Mouse (Mus musculus) adrenal gland, adult 2 months (tissue): ENCODE measurements around the gene Inka1. TPM values are rescaled to one million over a fixed set of nuclear protein-coding genes. Genes with fewer than 3 reads are reported as not detected.
"Not testable (repeated sequence)": the region's sequence is repeated elsewhere in the genome, so short reads cannot be mapped to it uniquely, and the experiment has no call there.

Experiments
- DNase-seq: peaks from one replicate; pipeline ENCODE4 v3.0.0; 2021
- long read RNA-seq: library from polyadenylated mRNA; stranded (forward); transcript quantifications from one replicate; pipeline ENCODE4 v2.0.0, GENCODE M21; 2021
- polyA plus RNA-seq: library from polyadenylated mRNA; depleted of rRNA; stranded (reverse); fragments of >200 nt; gene quantifications from 2 replicates; pipeline ENCODE4 v1.2.3, GENCODE M21; 2012; rRNA removed
- total RNA-seq, 2 experiments: library from RNA; stranded (reverse); gene quantifications; 2 replicates each; pipeline ENCODE4 v1.2.3; 2021

Gene Inka1
- total RNA-seq (1 to 10 TPM; 2.4 to 7.8 TPM), polyA plus RNA-seq (11.6 and 19.0 TPM in 2 replicates)
- long read RNA-seq, partial matches to known transcripts = 0 of 3 reads
- long read RNA-seq, other reads (novel, unspliced or antisense) = 1 of 3 reads

- peak; percentile 95 for DNase-seq
Observed at GRCm38 (mm10) chr9:107985131-107986119, at the start of gene Inka1. Gene Inka1 (minus strand): TSS chr9:107985879.

- no peak for DNase-seq
Observed at GRCm38 (mm10) chr9:108032126-108032525, 46.4 kb upstream of the Inka1 start.

- no peak for DNase-seq
Observed at GRCm38 (mm10) chr9:108027867-108028266, 42.2 kb upstream of the Inka1 start.

GRCm38 (mm10) chr9:108026584-108026983 is 40.9 kb upstream of the Inka1 start:
- DNase-seq = no peak

- no peak for DNase-seq
Observed at GRCm38 (mm10) chr9:108023216-108023615, 37.5 kb upstream of the Inka1 start.

DNA sequence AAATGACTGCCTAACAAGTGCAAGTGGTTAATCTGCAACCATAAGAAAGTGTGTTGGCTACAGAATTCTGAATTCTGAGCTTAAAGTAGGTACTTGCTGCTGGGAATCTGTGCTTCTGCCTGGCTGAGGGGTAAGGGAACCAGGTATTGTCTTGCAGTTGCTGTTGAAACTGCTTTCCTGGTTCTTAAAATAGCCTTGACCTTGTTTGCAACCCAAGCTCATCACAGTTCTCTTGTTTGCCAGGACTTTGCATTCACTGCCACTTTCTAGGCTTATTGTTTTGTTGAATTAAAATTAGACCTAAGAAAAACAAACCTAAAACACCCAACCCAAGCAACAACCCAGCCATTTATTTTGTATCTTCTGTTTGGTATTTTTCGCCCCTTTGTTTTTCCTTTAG is 35.1 kb upstream of the Inka1 start:
- DNase-seq = no peak

DNA sequence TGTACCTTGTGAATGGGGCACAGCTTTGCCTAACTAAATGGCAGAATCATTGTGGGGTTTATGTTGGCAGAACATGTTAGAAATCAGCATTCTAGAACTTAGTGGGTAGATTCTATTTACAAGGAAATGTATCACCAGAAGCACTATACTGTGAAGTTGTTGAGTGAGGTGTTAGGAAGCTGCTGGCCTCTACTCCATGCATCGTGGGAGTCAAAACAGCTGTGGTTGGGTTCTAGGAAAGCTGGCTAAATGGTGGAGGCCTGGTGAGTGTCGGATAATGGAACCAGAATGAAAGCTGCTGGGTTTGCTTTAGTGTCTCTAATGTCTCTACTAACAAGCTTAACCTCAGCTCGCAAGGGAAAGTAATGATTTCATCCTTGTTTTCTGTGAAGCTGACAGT is 31.4 kb upstream of the Inka1 start:
- DNase-seq = no peak

DNA sequence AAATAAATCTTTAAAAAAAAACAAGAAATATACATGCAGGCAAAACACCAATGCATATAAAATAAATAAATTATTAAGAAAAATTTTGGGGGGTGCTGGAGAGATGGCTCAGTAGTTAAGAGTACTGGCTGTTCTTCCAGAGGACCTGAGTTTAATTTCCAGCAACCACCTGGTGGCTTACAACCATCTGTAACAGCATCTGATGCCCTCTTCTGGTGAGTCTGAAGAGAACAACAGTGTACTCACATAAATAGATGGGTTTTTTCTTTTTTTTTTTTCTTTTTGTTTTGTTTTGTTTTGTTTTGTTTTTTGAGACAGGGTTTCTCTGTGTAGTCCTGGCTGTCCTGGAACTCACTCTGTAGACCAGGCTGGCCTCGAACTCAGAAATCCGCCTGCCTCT is 27.9 kb upstream of the Inka1 start:
- DNase-seq = not testable (repeated sequence)

DNA sequence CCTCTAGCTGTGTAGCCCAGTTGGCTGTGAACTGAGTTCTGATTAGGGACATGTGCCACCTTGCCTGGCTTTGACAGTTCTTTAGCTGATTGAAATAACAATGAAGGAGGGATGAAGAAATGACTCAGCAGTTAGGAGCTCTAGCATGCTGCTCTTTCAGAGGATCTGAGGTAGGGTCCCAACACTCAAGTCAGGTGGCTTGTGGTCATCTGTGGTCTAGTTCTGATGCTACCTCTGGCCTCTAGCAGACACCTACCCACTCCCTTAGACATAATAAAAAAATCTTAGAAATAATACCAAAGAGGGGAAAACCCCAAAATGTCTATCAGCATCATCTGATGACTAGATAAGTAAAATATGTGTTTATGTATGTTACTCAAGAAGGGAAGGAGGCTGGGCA is 24.7 kb upstream of the Inka1 start:
- DNase-seq = no peak

- no peak for DNase-seq
Observed at GRCm38 (mm10) chr9:108008041-108008440, 22.4 kb upstream of the Inka1 start.

DNA sequence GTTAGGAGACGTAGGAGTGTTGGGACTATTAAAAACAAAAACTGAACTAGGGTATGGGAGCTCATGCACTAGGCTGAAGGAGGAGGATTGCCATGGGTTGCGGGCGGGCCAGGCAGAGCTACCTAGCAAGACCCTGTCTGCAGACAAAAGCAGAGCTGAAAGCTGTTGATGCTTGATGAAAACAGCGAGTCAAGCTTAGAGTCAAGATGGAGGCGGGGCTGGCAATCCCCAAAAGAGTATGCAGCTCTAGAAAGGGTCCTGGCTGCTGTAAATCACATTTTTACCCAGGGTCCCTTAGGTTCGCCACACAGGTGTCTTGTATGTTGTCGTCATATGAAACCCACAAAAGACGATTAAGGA is 17.8 kb upstream of the Inka1 start:
- peak; percentile 24 for DNase-seq

GRCm38 (mm10) chr9:108002778-108003530 is 17.3 kb upstream of the Inka1 start:
- DNase-seq = no peak

DNA sequence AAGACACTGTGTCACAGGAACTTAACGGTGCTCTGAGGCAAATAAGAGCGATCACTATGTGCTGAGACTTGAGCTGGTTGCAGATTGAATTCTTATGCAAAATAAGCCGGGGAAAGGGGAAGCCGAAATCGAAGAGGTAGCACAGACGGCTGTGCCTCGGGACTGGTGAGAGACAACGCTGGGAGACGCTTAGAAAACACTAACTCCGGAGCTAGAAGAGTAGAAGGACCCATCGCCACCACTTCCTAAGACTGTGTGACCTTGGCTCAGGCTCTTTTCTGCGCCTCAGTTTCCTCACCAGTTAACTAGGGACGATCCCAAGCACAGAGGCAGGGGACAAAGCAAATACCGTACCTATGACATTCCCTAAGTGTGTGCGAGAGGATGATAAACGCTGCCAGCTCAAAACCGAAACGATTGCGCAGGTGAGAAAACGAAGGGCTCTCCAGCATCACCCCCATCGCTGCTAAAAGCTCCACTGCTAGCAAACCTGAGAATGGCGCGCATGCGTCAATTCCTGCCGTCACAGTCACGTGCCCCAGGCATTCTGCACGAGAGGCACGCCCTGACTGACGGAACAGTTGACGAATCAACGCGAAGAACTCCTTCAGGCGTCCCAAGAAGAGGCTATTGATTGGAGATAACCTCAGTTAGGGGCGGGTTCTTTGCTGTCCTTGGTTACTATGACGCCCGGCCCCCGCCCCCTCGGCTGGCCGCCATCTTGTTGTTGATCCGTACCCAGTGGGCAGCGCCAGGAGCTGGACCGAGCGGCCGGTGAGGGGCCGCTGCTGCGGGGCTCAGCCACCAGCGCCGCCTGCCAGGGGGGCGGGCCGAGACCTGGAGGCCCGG is 16.5 kb upstream of the Inka1 start, which contains the start of gene Ip6k1:
Gene Ip6k1 (plus strand): TSS at position 580 of the 849 bp plus-strand sequence.
- peak; percentile 99 for DNase-seq

GRCm38 (mm10) chr9:107996049-107996448 is 10.4 kb upstream of the Inka1 start, which contains the start of gene Gm20662:
Gene Gm20662 (plus strand): TSS chr9:107996349.
- DNase-seq = no peak

DNA sequence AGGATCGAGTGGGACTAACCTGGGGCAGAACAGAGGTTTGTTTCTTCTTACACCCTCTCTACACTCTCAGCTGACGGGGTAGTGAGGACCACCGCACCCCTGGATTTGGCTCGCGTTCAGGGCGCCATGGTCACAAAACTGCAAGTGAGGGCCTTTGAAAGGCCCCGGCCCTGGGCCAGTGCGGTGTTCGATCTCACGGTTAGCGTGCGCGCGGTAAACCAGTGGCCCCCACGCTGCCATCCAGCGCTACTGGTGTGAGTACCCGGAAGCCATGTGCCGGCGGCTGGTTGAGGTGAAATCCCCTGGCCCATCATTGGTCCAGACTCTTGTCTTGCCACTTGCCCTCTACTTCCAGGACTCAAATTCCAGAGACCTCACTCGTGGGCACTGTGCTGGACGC is 9.8 kb upstream of the Inka1 start:
- DNase-seq = no peak

DNA sequence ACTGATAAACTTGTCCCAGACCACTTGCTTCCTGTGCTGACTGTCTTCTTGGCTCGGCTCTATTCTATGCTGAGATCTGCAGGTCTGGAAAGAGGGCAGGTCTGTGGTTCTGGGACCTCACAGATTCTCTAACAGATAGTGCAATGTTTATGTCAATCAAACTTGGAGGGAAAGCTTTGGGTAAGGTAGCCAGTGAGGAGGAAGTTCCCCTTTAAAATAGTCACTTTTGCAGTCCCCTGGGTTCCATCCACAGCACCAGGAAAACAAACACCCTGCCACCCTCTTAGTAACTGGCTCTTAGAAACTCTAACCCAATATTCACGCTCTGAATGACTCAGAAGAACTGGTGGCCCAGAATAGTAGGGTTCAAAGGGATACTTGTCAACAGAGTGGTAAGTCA is 8.8 kb upstream of the Inka1 start:
- DNase-seq = no peak

DNA sequence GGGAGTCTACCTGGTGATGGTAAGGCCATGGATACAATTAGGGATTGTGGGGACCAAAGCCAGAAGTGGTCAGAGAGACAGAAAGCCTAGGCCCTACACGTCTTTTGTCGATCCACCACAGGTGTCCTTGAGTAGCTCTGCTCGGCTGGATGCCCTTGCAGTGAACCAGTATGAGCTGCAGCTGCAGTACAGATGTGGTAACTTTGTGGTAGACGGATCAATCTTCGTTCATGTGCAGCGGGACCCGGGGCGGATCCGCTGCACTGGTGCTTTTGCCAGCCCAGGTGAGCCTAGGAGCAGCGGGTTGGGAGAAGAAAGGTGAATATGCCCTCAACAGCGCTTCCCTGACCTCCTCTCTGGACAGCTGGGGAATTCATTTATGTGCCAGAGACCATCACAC is 7.3 kb upstream of the Inka1 start:
- no peak for DNase-seq

GRCm38 (mm10) chr9:107992197-107992596 is 6.5 kb upstream of the Inka1 start, which contains the start of gene Cdhr4:
Gene Cdhr4 (plus strand): TSS chr9:107992497.
- no peak for DNase-seq

DNA sequence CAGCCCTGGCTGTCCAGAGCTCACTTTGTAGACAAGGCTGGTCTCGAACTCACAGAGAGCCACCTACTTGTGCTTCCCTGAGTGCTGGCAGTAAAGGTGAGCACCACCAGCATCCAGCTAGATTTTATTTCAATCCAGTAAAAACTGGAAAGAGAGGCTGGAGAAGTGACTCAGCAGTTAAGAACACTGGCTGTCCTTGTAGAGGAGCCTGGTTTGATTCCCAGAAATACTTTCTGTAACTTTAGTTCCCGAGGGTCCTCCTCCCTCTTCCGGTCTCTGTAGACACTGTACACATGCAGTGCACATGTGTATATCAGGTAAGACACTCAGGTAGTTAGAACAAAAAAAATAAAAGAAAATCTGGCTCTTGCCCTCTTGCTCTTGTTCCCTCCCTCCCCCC is 2.3 kb upstream of the Inka1 start:
- no peak for DNase-seq

- peak; percentile 88 for DNase-seq
Observed at GRCm38 (mm10) chr9:107986376-107986775, 697 bp upstream of the Inka1 start.

DNA sequence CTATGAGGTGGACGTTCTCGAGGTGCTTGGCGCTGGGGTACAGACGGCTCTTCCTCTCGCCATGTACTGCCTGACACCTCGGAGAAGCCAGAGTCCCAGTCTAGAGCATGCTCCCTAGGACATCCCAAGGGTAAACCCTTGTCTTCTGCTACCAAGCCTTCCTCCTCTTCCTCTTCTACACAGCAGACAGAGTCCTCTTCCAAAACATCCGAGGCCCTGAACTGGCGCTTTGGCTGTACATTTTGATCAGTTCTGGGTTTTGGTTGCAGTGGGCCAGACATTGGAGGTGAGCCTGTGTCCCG is 974 bp downstream of the Inka1 start:
- DNase-seq = no peak
